Mouse (Mus musculus) subcutaneous adipose tissue, adult 2 months (tissue): ENCODE results near the gene Abca17. TPM values are rescaled to one million over a fixed set of nuclear protein-coding genes. Genes with fewer than 3 reads are reported as not detected.

Experiments used
- polyA plus RNA-seq: library from polyadenylated mRNA; depleted of rRNA; stranded (reverse); fragments of >200 nt; gene quantifications from 2 replicates; pipeline ENCODE4 v1.2.3, GENCODE M21; 2012; ENCODE audit warnings: low replicate concordance; rRNA removed

The Abca17 gene
- polyA plus RNA-seq = 0.05 TPM in 1 of 2 replicates, not detected in the other

DNA sequence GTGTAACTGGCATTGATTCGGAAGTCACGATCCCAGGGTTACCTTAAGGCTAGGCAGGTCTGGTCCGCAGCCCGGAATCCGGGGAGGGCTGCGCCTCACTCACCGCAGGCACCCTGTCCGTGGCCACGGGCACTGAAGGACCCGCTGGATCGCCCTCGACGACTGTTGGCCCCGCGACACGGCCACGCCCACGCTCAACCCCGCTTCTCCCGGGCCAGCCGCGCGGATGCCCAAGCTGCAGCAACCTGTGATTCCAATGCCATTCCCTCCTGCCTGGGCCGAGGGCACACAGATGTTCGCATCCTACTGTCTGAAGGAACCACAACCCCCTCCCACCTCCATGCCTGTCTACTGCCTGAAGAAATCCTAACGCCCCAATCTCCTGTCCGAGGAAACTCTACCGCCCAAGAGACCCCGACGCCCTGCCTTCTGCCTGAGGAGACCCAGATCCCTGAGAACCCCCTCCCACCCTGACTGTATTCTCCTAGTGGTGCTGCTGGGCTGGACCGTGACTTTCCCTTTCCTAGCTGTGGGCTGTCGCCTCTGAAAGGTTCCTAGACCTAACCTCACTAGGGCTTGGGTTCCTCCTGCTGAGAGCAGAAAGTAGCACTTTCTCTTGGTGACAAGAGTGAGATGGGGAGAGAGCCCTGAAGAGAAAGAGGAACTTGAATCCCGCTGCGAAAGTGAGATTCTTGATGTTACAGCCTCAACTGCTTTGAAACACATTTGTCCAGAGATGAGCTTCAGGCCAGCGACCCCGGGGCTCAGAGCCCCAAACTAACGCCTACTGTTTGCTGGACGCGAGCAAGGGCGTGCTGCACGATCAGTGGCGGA lies at the start of gene Abca17:
Gene Abca17 (minus strand): TSS at position 143 of the 834 bp plus-strand sequence.

DNA sequence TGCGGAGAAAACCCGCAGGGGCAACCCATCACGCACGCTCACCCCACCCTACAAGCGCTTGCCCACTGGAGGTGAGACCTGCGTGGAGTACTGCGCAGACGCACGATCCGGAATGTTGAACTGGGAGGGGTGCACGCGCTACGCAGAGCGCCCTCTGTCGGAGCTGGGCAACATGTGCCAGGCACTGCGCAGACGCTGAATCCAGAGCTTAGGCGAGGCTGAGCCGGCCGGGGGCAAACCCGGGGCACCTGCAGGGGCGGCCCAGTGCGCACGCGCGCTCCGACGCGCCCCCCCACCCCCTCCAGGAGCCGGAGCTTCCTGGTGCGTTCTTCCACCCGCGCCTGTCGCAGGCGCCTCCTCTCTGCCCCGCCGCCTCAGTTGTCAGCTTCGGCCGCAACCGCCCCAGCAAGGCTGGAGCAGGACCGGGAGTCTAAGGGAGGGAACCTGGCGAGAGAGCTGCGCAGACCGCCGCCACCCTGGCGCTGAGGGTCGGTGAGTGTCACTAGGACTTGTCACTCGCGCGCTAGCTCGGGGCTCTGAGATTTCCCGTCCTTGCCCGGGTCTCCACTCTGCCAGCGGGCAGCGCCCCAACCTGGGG lies 991 bp upstream of the Abca17 start, which contains the start of gene Abca3:
Gene Abca3 (plus strand): TSS at position 191 of the 598 bp plus-strand sequence.

DNA sequence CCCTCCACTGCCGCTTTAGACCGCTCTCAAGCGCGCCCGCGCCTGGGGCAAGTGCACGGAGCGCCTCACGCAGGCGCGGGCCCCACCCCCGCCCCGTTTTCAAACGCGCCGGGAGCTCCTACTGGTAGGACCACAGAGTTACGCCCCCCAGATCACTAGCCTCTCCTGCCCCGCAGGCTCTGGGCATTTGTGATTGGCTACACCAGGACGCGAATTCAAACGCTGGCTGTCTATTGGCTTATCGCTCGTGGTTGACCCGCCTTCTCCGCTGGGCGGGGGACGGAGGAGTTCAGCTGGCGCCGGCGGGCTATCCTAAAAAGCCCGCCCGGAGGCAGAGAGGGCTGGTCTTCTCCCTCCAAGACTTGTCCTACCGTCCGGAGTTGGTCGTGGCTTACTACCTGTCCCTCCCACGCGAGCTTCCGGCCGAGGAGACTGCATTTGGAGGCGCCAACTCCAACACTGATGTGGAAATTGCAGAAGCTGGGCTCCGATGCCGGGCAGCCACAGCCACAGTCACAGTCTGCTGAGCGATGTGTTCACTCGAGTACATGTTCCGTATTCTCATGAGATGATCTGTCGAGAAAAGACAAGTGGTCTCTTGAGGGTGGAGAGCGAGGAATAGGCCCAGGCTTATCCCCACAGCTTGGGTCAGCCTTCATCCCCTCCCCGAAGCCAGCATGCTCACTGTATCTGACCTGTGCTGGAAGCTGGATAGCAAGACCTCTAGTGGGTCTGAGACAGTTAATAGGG lies 99.4 kb downstream of the Abca17 start, which contains the start of gene Ccnf:
Gene Ccnf (minus strand): TSS at position 165 of the 750 bp plus-strand sequence.

GRCm38 (mm10) chr17:24220435-24221411 lies 130.1 kb downstream of the Abca17 start, which contains the start of gene Tedc2:
Gene Tedc2, minus strand, starts transcription at chr17:24220851.

Other genes with a start within 250 kb of the Abca17 start
- 22.3 and 23.3 TPM in 2 replicates for gene Pdpk1, start 200.1 kb downstream of the Abca17 start, polyA plus RNA-seq
- 43.6 and 56.5 TPM in 2 replicates for gene Amdhd2, start 187.3 kb downstream of the Abca17 start, polyA plus RNA-seq
- gene Atp6v0c, start 181.4 kb downstream of the Abca17 start, polyA plus RNA-seq = 819 and 932 TPM in 2 replicates
- gene Tbc1d24, start 145.5 kb downstream of the Abca17 start, polyA plus RNA-seq = 18.9 and 36.2 TPM in 2 replicates
- gene Ntn3, start 141.5 kb downstream of the Abca17 start, polyA plus RNA-seq = 7.1 and 13.6 TPM in 2 replicates
- gene Tedc2, start 130.2 kb downstream of the Abca17 start, polyA plus RNA-seq = 8.0 and 12.3 TPM in 2 replicates
- gene Ccnf, start 99.6 kb downstream of the Abca17 start, polyA plus RNA-seq = 1.4 and 8.8 TPM in 2 replicates
- 39.5 and 58.9 TPM in 2 replicates for gene Abca3, start 882 bp upstream of the Abca17 start, polyA plus RNA-seq
- gene Rnps1, start 63.5 kb upstream of the Abca17 start, polyA plus RNA-seq = 66.9 and 162 TPM in 2 replicates
- gene Eci1, start 75.6 kb upstream of the Abca17 start, polyA plus RNA-seq = 161 and 217 TPM in 2 replicates
- gene Dnase1l2, start 92.0 kb upstream of the Abca17 start, polyA plus RNA-seq = 6.2 and 11.7 TPM in 2 replicates
- 74.7 and 92.1 TPM in 2 replicates for gene E4f1, start 119.2 kb upstream of the Abca17 start, polyA plus RNA-seq
- gene Pgp, start 119.3 kb upstream of the Abca17 start, polyA plus RNA-seq = 39.2 and 51.2 TPM in 2 replicates
- 0.13 and 0.39 TPM in 2 replicates for gene Bricd5, start 122.8 kb upstream of the Abca17 start, polyA plus RNA-seq
- gene Mlst8, start 128.0 kb upstream of the Abca17 start, polyA plus RNA-seq = 38.1 and 67.3 TPM in 2 replicates
- 0.37 and 3.5 TPM in 2 replicates for gene Caskin1, start 137.5 kb upstream of the Abca17 start, polyA plus RNA-seq
- 182 and 282 TPM in 2 replicates for gene Traf7, start 176.9 kb upstream of the Abca17 start, polyA plus RNA-seq
- gene Rab26, start 183.1 kb upstream of the Abca17 start, polyA plus RNA-seq = 0.34 and 0.81 TPM in 2 replicates
- 82.6 and 139 TPM in 2 replicates for gene Pkd1, start 198.8 kb upstream of the Abca17 start, polyA plus RNA-seq